ENCODE assay signal across 8 mouse cellular contexts in the genomic region with DNA sequence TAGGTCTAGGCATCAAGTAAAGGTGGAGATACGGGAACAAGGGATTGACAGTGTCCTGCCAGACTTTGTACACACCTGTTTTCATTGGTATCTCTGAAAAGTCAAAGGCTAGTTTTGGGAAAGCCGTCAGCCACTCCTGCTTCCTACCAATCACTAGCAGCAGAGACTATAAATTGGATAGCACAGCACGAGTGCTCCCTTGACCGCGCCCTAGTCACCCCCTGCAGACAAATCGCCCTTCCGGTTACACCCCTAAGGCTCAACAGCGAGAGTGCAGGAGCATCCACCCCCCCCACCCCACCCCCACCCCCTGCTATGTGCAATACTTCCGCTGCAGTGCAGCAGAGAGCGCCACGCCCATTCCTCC. TPM values are rescaled to one million over a fixed set of nuclear protein-coding genes. Genes with fewer than 3 reads are reported as not detected.
DNase-seq lines count a peak whose midpoint lies in the region; ATAC-seq and TF ChIP-seq lines count a peak whose summit lies in the region.
"Had no signal": no experiment of that assay in that cellular context is flagged by ENCODE, and none has a peak within 500 bp of the region (broad histone marks: within the 10 kb centered on the region; RNA-seq: fewer than 3 reads in every experiment).

No protein-coding gene starts in this region.

- ATAC-seq in embryonic facial prominence, embryonic 15.5 days (ENCODE audit: insufficient number of reproducible peaks, low FRiP score, low TSS enrichment, low read depth): no peak
- ATAC-seq in neural tube, embryonic 15.5 days (ENCODE audit: low FRiP score): no peak

- H3K9me3 ChIP-seq in embryonic facial prominence, embryonic 15.5 days (replicated peaks): no peaks in the 10 kb centered on the region
- H3K9me3 ChIP-seq in limb, embryonic 10.5 days (replicated peaks): no peaks in the 10 kb centered on the region
- H3K9me3 ChIP-seq in neural tube, embryonic 15.5 days (replicated peaks): no peaks in the 10 kb centered on the region

- WGBS in lung, adult 2 months: under 1% methylated on average over 11 of the region's 11 CpGs
- 0% methylated on average over 11 of the region's 11 CpGs for WGBS in embryonic facial prominence, embryonic 15.5 days
- 0% methylated on average over 11 of the region's 11 CpGs for WGBS in limb, embryonic 10.5 days
- 1% methylated on average over 11 of the region's 11 CpGs for WGBS in neural tube, embryonic 15.5 days

- TF ChIP-seq POLR2A in lung, adult 2 months (IDR thresholded peaks at IDR 0.05; ENCODE audit: borderline replicate concordance, extremely low read depth, low read depth, low read length): peak; percentile 69; the same call in 1 of the 2 replicates

- intact Hi-C loops in left cerebral cortex, postnatal 10 days (cut with DNase I): no loop called here

- H3K4me3 ChIP-seq in lung, adult 2 months (replicated peaks; ENCODE audit: extremely low read depth, low read depth, low read length): peak overlapping the region; percentile 46
- H3K4me3 ChIP-seq in embryonic facial prominence, embryonic 15.5 days (replicated peaks): peak overlapping the region; percentile 71
- peak overlapping the region; percentile 78 for H3K4me3 ChIP-seq in limb, embryonic 10.5 days
- H3K4me3 ChIP-seq in neural tube, embryonic 15.5 days (replicated peaks): peak overlapping the region; percentile 57

- no peaks in the 10 kb centered on the region for H3K27me3 ChIP-seq in embryonic facial prominence, embryonic 15.5 days
- H3K27me3 ChIP-seq in limb, embryonic 10.5 days (ENCODE audit: low read depth, poor library complexity, severe bottlenecking): peaks cover 20% of the 10 kb centered on the region
- no peaks in the 10 kb centered on the region for H3K27me3 ChIP-seq in neural tube, embryonic 15.5 days (replicated peaks)

- peak overlapping the region; percentile 95 for H3K27ac ChIP-seq in embryonic facial prominence, embryonic 15.5 days (replicated peaks)
- peak overlapping the region; percentile 98 for H3K27ac ChIP-seq in limb, embryonic 10.5 days
- peak overlapping the region; percentile 98 for H3K27ac ChIP-seq in neural tube, embryonic 15.5 days (replicated peaks)

- peak overlapping the region; percentile 86 for H3K4me2 ChIP-seq in embryonic facial prominence, embryonic 15.5 days (replicated peaks)
- peak overlapping the region; percentile 94 for H3K4me2 ChIP-seq in neural tube, embryonic 15.5 days

- H3K9ac ChIP-seq in embryonic facial prominence, embryonic 15.5 days: no peak overlapping the region
- peak overlapping the region; percentile 45 for H3K9ac ChIP-seq in neural tube, embryonic 15.5 days (replicated peaks)

- H3K36me3 ChIP-seq in embryonic facial prominence, embryonic 15.5 days: no peaks in the 10 kb centered on the region
- H3K36me3 ChIP-seq in limb, embryonic 10.5 days: no peaks in the 10 kb centered on the region
- no peaks in the 10 kb centered on the region for H3K36me3 ChIP-seq in neural tube, embryonic 15.5 days

- peaks cover 2% of the 10 kb centered on the region; the same call in 1 of the 2 replicates for H3K4me1 ChIP-seq in lung, adult 2 months (ENCODE audit: control insufficient read depth, insufficient read depth, low read length)
- H3K4me1 ChIP-seq in embryonic facial prominence, embryonic 15.5 days: peaks cover 25% of the 10 kb centered on the region
- peaks cover 33% of the 10 kb centered on the region for H3K4me1 ChIP-seq in limb, embryonic 10.5 days
- H3K4me1 ChIP-seq in neural tube, embryonic 15.5 days: peaks cover 24% of the 10 kb centered on the region

- DNase-seq in lung, adult 2 months: no peak
- DNase-seq in lung, adult 18-20 months: no peak
- DNase-seq in limb, embryonic 10.5 days (ENCODE audit: low spot score): no peak
- no peak for DNase-seq in adrenal gland, adult 2 months
- DNase-seq in left cerebral cortex, postnatal 10 days (ENCODE audit: extremely low spot score in 1 of 2, low spot score in 2 of 2): no peak

- no peak for TF ChIP-seq CTCF in lung, adult 2 months (IDR thresholded peaks at IDR 0.05; ENCODE audit: insufficient read depth, low read length)

RNA-seq across cellular contexts. Expression of gene Ssc4d, which starts 12.2 kb away (rescaled TPM):
- polyA plus RNA-seq in lung, adult 2 months (2012; rRNA removed): 3.6 and 3.9 TPM in 2 replicates
- polyA plus RNA-seq in embryonic facial prominence, embryonic 15.5 days (2015; fragmentation: Nextera tagmentation; extraction: Ambion mirVana): 2.8 and 3.4 TPM in 2 replicates
- 3.3 and 4.1 TPM in 2 replicates for polyA plus RNA-seq in limb, embryonic 10.5 days (2016; fragmentation: Nextera tagmentation; extraction: Ambion mirVana)
- 1.6 and 1.8 TPM in 2 replicates for polyA plus RNA-seq in neural tube, embryonic 15.5 days (2015; fragmentation: Nextera tagmentation; extraction: Ambion mirVana)
- 1 to 10 TPM; 2.8 to 3.1 TPM for total RNA-seq in adrenal gland, adult 2 months (2021)
- 4.3 and 11.1 TPM in 2 replicates for polyA plus RNA-seq in adrenal gland, adult 2 months (2012; rRNA removed)
- total RNA-seq in left cerebral cortex, postnatal 10 days (2021): 1 to 10 TPM; 1.7 to 4.0 TPM

RNA-seq across cellular contexts. Expression of gene Zp3, which starts 17.8 kb away (rescaled TPM):
- polyA plus RNA-seq in lung, adult 2 months (2012; rRNA removed): 0.08 TPM in 1 of 2 replicates, not detected in the other
- 0.40 and 0.83 TPM in 2 replicates for polyA plus RNA-seq in embryonic facial prominence, embryonic 15.5 days (2015; fragmentation: Nextera tagmentation; extraction: Ambion mirVana)
- polyA plus RNA-seq in limb, embryonic 10.5 days (2016; fragmentation: Nextera tagmentation; extraction: Ambion mirVana): not detected in 2 replicates
- polyA plus RNA-seq in neural tube, embryonic 15.5 days (2015; fragmentation: Nextera tagmentation; extraction: Ambion mirVana): 0.14 and 0.27 TPM in 2 replicates
- total RNA-seq in adrenal gland, adult 2 months (2021): not detected
- not detected in 2 replicates for polyA plus RNA-seq in adrenal gland, adult 2 months (2012; rRNA removed)
- total RNA-seq in left cerebral cortex, postnatal 10 days (2021): not detected
- polyA plus RNA-seq: gonadal fat pad, adult 2 months had no signal

RNA-seq across cellular contexts. Expression of gene Ywhag, which starts 27.7 kb away (rescaled TPM):
- 66.2 and 80.3 TPM in 2 replicates for polyA plus RNA-seq in lung, adult 2 months (2012; rRNA removed)
- 149 and 156 TPM in 2 replicates for polyA plus RNA-seq in embryonic facial prominence, embryonic 15.5 days (2015; fragmentation: Nextera tagmentation; extraction: Ambion mirVana)
- polyA plus RNA-seq in limb, embryonic 10.5 days (2016; fragmentation: Nextera tagmentation; extraction: Ambion mirVana): 197 and 203 TPM in 2 replicates
- 776 and 868 TPM in 2 replicates for polyA plus RNA-seq in neural tube, embryonic 15.5 days (2015; fragmentation: Nextera tagmentation; extraction: Ambion mirVana)
- total RNA-seq in adrenal gland, adult 2 months (2021): 100 to 1,000 TPM; 563 to 611 TPM
- 227 and 268 TPM in 2 replicates for polyA plus RNA-seq in adrenal gland, adult 2 months (2012; rRNA removed)
- 1,000 to 10,000 TPM; 1,621 to 1,667 TPM for total RNA-seq in left cerebral cortex, postnatal 10 days (2021)

RNA-seq across cellular contexts. Expression of gene Dtx2, which starts 32.5 kb away (rescaled TPM):
- 23.9 and 29.9 TPM in 2 replicates for polyA plus RNA-seq in lung, adult 2 months (2012; rRNA removed)
- polyA plus RNA-seq in embryonic facial prominence, embryonic 15.5 days (2015; fragmentation: Nextera tagmentation; extraction: Ambion mirVana): 35.0 and 36.5 TPM in 2 replicates
- polyA plus RNA-seq in limb, embryonic 10.5 days (2016; fragmentation: Nextera tagmentation; extraction: Ambion mirVana): 41.5 and 42.3 TPM in 2 replicates
- polyA plus RNA-seq in neural tube, embryonic 15.5 days (2015; fragmentation: Nextera tagmentation; extraction: Ambion mirVana): 22.5 and 25.2 TPM in 2 replicates
- total RNA-seq in adrenal gland, adult 2 months (2021): 10 to 100 TPM; 13.6 to 19.0 TPM
- 30.1 and 34.3 TPM in 2 replicates for polyA plus RNA-seq in adrenal gland, adult 2 months (2012; rRNA removed)
- total RNA-seq in left cerebral cortex, postnatal 10 days (2021): 1 to 10 TPM; 9.3 to 9.4 TPM
